ENCODE assay signal across 22 mouse cellular contexts in the genomic region with DNA sequence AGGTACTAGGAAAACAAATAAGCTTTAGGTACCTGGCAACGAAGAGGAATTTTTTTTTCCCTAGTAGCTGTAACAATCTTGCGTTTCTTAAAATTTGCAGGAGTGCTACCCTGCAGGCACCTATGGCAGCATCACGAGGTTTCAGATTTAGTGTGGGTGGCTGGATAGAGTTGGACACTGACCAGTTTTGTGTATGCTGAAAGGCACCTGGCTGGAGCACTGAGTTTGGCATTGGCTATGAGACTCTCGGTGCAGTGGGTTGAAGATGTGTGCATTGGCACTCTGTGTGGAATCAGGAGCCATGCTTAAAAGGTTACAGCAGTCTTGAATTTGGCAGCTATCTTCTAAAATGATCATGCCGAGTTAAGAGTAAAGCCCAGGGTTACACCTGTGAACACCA.
A peak's percentile ranks its signal among the peaks of the same experiment; 100 is the strongest.
DNase-seq lines count a peak whose midpoint lies in the region; ATAC-seq lines count a peak whose summit lies in the region.
"Had no signal": no experiment of that assay in that cellular context is flagged by ENCODE, and none has a peak within 500 bp of the region (broad histone marks: within the 10 kb centered on the region; RNA-seq: fewer than 3 reads in every experiment).

No protein-coding gene starts in this region.

- H3K4me1 ChIP-seq in midbrain, embryonic 11.5 days (ENCODE audit: control insufficient read depth, insufficient read depth, low read length) = peaks cover 10% of the 10 kb centered on the region; the same call in 1 of the 2 replicates
- peaks cover 7% of the 10 kb centered on the region for H3K4me1 ChIP-seq in midbrain, embryonic 16.5 days (ENCODE audit: control insufficient read depth, insufficient read depth, low read length)
- H3K4me1 ChIP-seq: intestine, embryonic 15.5 days had no signal

- no peaks in the 10 kb centered on the region for H3K27me3 ChIP-seq in midbrain, embryonic 11.5 days (ENCODE audit: control insufficient read depth, insufficient read depth, low read length)
- no peaks in the 10 kb centered on the region for H3K27me3 ChIP-seq in midbrain, embryonic 16.5 days (ENCODE audit: control insufficient read depth, insufficient read depth, low read depth, low read length)
- H3K27me3 ChIP-seq: embryonic facial prominence, embryonic 12.5 days; embryonic facial prominence, embryonic 15.5 days; forebrain, embryonic 12.5 days; forebrain, embryonic 15.5 days; hindbrain, embryonic 13.5 days; intestine, embryonic 15.5 days had no signal

- no peak overlapping the region for H3K9ac ChIP-seq in midbrain, embryonic 11.5 days (ENCODE audit: low read length)
- no peak overlapping the region for H3K9ac ChIP-seq in midbrain, embryonic 16.5 days (ENCODE audit: low read depth, low read length)
- H3K9ac ChIP-seq: embryonic facial prominence, embryonic 12.5 days; embryonic facial prominence, embryonic 15.5 days; forebrain, embryonic 12.5 days; forebrain, embryonic 15.5 days; hindbrain, embryonic 13.5 days; intestine, embryonic 15.5 days had no signal

- DNase-seq in cerebellum, adult 9-11 months = peak; percentile 19
- no peak for DNase-seq in cerebellum, postnatal 36 days
- peak; percentile 71 for DNase-seq in midbrain, embryonic 11.5 days (ENCODE audit: low spot score, missing footprints)
- peak; percentile 93 for DNase-seq in gonadal fat pad, adult 2 months (ENCODE audit: low read depth)
- DNase-seq: adrenal gland, adult 2 months; adrenal gland, postnatal 14 days; gastrocnemius, postnatal 10 days; gastrocnemius, postnatal 36 days; heart, adult 11 months; kidney, adult 11 months had no signal

- H3K4me2 ChIP-seq in midbrain, embryonic 11.5 days = no peak overlapping the region
- H3K4me2 ChIP-seq in midbrain, embryonic 16.5 days (ENCODE audit: low read length) = no peak overlapping the region
- H3K4me2 ChIP-seq: embryonic facial prominence, embryonic 12.5 days; embryonic facial prominence, embryonic 15.5 days; forebrain, embryonic 12.5 days; forebrain, embryonic 15.5 days; heart, embryonic 11.5 days; hindbrain, embryonic 13.5 days; intestine, embryonic 15.5 days had no signal

- H3K27ac ChIP-seq in midbrain, embryonic 11.5 days (ENCODE audit: low read depth, low read length) = no peak overlapping the region
- H3K27ac ChIP-seq in midbrain, embryonic 16.5 days (ENCODE audit: low read length) = no peak overlapping the region
- H3K27ac ChIP-seq: embryonic facial prominence, embryonic 12.5 days; embryonic facial prominence, embryonic 15.5 days; forebrain, embryonic 12.5 days; forebrain, embryonic 15.5 days; hindbrain, embryonic 10.5 days; hindbrain, embryonic 13.5 days; intestine, embryonic 15.5 days had no signal

- no peak for ATAC-seq in midbrain, embryonic 11.5 days (ENCODE audit: low FRiP score)
- ATAC-seq in midbrain, embryonic 16.5 days = no peak
- no peak for ATAC-seq in monocyte, adult 5-6 weeks (replicated peaks; ENCODE audit: insufficient number of reproducible peaks, low FRiP score, low TSS enrichment, poor library complexity, severe bottlenecking)
- ATAC-seq: CD4-positive, CD25-positive, alpha-beta regulatory T cell, adult 4 months; forebrain, embryonic 15.5 days; hindbrain, embryonic 16.5 days; intestine, embryonic 15.5 days had no signal

- WGBS in midbrain, embryonic 11.5 days = 89% methylated on average over 5 of the region's 5 CpGs
- WGBS in midbrain, embryonic 16.5 days = 86% methylated on average over 5 of the region's 5 CpGs

- H3K4me3 ChIP-seq in midbrain, embryonic 11.5 days (ENCODE audit: low read depth, low read length) = no peak overlapping the region
- no peak overlapping the region for H3K4me3 ChIP-seq in midbrain, embryonic 16.5 days (ENCODE audit: low read depth, low read length)
- H3K4me3 ChIP-seq: embryonic facial prominence, embryonic 12.5 days; embryonic facial prominence, embryonic 15.5 days; forebrain, embryonic 12.5 days; forebrain, embryonic 15.5 days; hindbrain, embryonic 10.5 days; hindbrain, embryonic 13.5 days; intestine, embryonic 15.5 days had no signal

- no peaks in the 10 kb centered on the region for H3K36me3 ChIP-seq in midbrain, embryonic 11.5 days (ENCODE audit: control insufficient read depth, insufficient read depth, low read length)
- H3K36me3 ChIP-seq in midbrain, embryonic 16.5 days (ENCODE audit: control insufficient read depth, insufficient read depth, low read length) = no peaks in the 10 kb centered on the region
- H3K36me3 ChIP-seq: embryonic facial prominence, embryonic 12.5 days; embryonic facial prominence, embryonic 15.5 days; forebrain, embryonic 12.5 days; forebrain, embryonic 15.5 days; hindbrain, embryonic 10.5 days; hindbrain, embryonic 13.5 days; intestine, embryonic 15.5 days had no signal

- no peaks in the 10 kb centered on the region for H3K9me3 ChIP-seq in midbrain, embryonic 11.5 days (ENCODE audit: control insufficient read depth, low read length)
- H3K9me3 ChIP-seq in midbrain, embryonic 16.5 days (replicated peaks; ENCODE audit: control insufficient read depth, low read length, poor library complexity, severe bottlenecking) = no peaks in the 10 kb centered on the region
- H3K9me3 ChIP-seq: embryonic facial prominence, embryonic 12.5 days; embryonic facial prominence, embryonic 15.5 days; forebrain, embryonic 12.5 days; forebrain, embryonic 15.5 days; hindbrain, embryonic 10.5 days; hindbrain, embryonic 13.5 days; intestine, embryonic 15.5 days had no signal

Comparison
In these comparisons a context has a peak if more than half of its experiments do, and no peak if none do; other contexts are left out.
1. DNase-seq: peak in cerebellum, adult 9-11 months (single experiment), midbrain, embryonic 11.5 days (single experiment) and gonadal fat pad, adult 2 months (single experiment); none in cerebellum, postnatal 36 days (0 of 2).